Mouse (Mus musculus) skeletal muscle tissue, adult 2 months (tissue): Measurements from ENCODE around the gene Rufy3.
A peak's percentile ranks its signal among the peaks of the same experiment; 100 is the strongest.

Experiments
- DNase-seq: peaks from one replicate; pipeline ENCODE4 v3.0.0-alpha.2; 2012; ENCODE audit warnings: low read depth, low spot score

Gene Rufy3

GRCm38 (mm10) chr5:88629125-88629524 is 64.3 kb downstream of the Rufy3 start:
- DNase-seq = no peak

- DNase-seq = no peak
Observed at GRCm38 (mm10) chr5:88629987-88630386, 65.1 kb downstream of the Rufy3 start.

- DNase-seq = peak; percentile 45
Observed at GRCm38 (mm10) chr5:88630883-88631282, 66.0 kb downstream of the Rufy3 start.

GRCm38 (mm10) chr5:88631545-88631944 is 66.7 kb downstream of the Rufy3 start:
- DNase-seq = no peak

GRCm38 (mm10) chr5:88632463-88632862 is 67.6 kb downstream of the Rufy3 start:
- no peak for DNase-seq

DNA sequence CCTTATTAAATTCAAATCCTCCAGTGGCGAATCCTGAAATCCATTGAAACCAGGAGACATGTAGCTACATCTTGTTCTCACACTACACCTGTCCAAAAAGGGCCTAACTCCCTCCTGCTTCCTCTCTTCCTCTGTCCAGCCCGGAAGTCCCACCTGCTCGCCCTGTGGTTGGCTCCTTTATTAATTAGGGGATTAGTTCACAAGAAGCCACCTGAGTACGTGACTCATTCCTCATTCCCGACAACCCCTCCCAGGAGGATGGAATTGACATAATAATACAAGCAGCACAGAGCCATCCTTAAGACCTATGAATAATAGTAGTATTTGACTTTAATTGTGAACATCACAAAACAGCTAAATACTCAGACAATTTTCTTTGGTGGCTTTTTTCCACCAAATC is 69.2 kb downstream of the Rufy3 start:
- DNase-seq = no peak

DNA sequence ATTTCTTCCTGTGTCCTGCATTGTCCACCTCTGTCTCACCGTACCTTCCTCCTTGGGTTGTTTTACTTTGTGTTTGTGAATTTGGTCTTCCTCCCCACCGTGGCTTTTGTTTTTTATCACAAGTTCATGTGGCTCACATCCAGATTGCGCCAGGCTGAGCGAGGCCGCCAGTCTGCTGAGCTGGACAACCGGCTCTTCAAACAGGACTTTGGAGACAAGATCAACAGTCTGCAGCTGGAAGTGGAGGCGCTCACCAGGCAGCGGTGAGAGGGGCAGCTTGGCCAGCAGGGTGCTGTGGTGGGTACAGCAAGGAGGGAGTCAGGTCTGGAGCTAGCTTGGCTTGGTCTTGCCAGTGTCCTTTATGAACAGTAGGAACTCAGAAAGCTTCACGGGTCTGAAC is 77.9 kb downstream of the Rufy3 start:
- DNase-seq = no peak

DNA sequence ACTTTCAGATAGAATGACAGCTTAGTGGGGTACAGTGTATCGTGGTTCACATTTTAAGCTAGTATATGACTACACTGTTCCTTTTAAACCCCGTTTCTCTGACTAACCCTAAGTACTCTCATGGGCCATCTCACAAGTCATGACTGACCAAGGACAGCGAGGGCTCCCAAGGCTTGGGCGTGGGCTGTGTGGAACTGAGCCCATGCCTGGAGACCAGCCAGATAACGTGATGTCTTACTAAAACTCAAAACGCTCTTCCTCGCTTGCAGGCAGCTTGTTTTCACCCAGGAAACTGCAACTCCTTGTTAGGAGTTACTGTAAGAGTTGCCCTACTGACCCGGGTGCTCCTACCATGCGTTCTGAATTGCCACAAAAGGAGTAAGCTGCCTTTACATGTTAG is 78.7 kb downstream of the Rufy3 start:
- peak; percentile 61 for DNase-seq

- DNase-seq = no peak
Observed at GRCm38 (mm10) chr5:88644901-88645300, 80.1 kb downstream of the Rufy3 start.

DNA sequence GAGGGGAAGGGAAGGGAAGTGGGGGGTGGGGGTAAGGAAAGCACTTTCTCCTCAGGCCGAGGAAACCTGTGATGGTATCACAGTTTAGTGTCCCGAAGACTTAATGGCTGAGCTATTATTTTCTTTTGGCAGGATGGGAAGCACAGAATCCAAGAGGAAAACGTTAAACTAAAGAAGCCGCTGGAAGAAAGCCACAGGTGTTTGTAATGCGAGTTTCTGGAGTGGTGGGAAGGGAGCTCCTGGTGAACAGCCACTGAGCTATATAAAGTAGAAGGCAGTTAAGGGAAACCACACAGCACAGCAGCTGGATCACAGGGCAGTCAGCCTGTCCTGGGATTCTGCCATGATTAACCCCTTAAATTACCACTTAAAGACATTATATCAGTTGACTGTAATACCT is 80.6 kb downstream of the Rufy3 start:
- no peak for DNase-seq

- DNase-seq = no peak
Observed at GRCm38 (mm10) chr5:88649250-88650173, 84.7 kb downstream of the Rufy3 start.

DNA sequence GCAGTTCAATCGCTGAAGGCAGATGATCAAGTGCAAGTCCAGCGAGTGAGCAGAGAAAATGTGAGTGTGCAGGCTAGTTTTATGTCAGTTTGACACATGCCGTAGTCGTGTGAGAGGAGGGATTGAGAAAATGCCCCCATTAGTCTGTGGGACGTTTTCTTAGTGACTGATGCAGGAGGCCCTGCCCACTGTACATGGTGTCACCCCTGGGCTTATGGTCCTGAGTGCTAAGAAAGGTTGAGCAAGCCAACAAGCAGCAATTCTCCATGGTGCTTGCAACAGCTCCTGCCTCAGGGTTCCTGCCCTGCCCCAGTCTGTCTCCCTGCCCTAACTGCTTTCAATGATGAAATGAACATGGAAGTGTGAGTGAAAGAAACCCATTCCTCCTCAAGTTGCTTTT is 87.7 kb downstream of the Rufy3 start:
- DNase-seq = no peak

GRCm38 (mm10) chr5:88657868-88658267 is 93.0 kb downstream of the Rufy3 start:
- DNase-seq = no peak

DNA sequence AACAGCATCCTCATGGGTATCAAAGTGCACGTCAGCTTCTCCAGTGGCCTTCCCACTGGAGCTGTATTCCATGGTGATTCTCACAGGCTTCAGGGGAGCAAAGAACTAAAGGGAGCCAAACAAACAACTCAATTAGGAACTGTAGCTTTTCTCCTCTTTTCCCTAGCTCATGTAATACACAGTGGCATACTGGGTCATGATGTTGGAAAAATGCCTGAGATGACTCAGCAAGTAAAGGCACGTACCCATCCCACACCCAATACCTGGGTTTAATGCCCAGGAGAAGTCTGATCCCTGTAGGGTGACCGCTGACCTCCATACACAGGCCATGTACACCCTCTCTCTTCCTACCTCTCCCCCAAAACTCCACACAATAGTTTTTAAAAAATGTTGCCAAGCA is 98.3 kb downstream of the Rufy3 start:
- DNase-seq = no peak

- no peak for DNase-seq
Observed at GRCm38 (mm10) chr5:88663875-88664274, 99.0 kb downstream of the Rufy3 start.

DNA sequence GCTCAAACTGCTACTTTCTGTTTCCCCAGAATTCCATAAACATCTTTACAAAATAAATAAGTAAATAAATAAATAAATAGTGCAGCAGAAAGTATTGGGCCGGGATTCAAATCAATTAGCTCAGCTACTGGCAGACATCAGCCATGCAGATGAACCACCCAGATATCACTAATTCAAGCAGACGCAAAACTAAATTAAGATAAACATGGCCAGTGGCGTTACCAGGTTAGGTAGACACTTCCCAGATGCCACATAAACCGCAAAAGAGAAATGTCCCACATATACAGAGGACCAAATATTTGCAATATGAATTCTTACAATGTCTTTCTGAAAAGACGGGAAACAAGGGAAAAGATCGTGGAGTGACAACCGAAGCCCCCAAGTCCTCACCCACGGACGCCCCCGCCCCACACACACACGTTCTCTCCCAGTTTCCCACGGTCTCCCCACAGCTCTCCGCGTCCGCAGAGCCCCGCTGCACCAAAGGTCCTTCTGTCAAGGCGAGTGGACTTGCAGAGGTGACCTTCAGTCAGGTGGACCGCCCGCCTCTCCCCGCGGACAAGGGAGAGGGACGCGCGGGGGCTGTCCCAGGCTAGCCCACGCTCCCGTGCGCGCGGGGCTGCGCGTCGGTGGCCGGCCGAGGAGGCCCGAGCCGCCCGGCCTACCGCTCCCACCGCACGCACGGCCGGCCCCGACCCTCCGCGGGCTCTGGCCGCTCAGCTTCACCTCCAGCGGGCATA is 110.0 kb downstream of the Rufy3 start:
- no peak for DNase-seq

- DNase-seq = peak; percentile 73
Observed at GRCm38 (mm10) chr5:88675443-88676387, 110.9 kb downstream of the Rufy3 start, which contains the start of gene Grsf1. Gene Grsf1 (minus strand): TSS chr5:88676171.

DNA sequence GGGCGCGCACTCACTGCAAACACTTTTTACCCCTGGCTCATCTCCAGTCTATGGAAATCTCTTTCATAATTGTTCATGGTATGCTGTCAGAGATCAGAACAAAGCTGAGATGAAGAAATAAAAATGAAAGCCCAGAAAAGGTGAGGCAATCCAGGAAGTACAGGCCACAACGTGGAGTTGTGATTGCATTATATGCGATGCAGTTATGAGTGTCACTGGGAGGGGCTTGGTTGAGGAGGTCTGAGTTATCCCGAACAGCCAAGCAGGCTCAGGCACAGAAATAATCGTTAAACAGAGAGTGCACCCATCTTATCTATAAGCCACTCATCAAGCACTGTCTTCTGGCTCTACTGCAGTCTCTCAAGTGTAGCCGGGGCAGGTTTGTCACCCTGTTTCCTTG is 114.1 kb downstream of the Rufy3 start:
- DNase-seq = no peak

DNA sequence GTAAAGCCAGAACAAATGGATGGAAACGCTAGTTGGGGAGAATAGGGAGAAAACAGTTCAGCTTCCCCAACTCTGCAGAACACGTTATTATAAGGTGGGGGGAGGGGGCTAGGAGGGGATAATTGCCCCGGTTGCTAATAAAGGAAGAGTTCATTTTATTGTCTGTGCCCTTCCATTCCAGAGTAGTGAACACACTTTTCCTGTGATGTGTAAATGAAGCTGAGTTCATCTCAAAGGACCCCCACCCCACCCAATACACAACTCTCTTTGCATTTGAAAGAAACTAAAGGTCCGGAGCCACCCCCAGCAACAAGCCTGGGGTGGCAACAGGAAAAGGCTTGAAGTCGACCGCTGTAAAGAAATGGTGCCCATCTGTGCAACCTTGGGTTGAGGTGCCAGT is 114.5 kb downstream of the Rufy3 start:
- DNase-seq = no peak

- DNase-seq = no peak
Observed at GRCm38 (mm10) chr5:88680567-88680966, 115.7 kb downstream of the Rufy3 start.

- no peak for DNase-seq
Observed at GRCm38 (mm10) chr5:88683706-88684105, 118.9 kb downstream of the Rufy3 start.

- no peak for DNase-seq
Observed at GRCm38 (mm10) chr5:88684226-88684625, 119.4 kb downstream of the Rufy3 start.
